Mouse (Mus musculus): ENCODE measurements around the gene Prl7c1. TPM values are rescaled to one million over a fixed set of nuclear protein-coding genes. Genes with fewer than 3 reads are reported as not detected.
"Not testable (repeated sequence)": the region's sequence is repeated elsewhere in the genome, so short reads cannot be mapped to it uniquely, and the experiment has no call there.

Gene Prl7c1
- not detected in 2 replicates for polyA plus RNA-seq (2014; fragmentation: Nextera tagmentation; extraction: Ambion mirVana)

DNA sequence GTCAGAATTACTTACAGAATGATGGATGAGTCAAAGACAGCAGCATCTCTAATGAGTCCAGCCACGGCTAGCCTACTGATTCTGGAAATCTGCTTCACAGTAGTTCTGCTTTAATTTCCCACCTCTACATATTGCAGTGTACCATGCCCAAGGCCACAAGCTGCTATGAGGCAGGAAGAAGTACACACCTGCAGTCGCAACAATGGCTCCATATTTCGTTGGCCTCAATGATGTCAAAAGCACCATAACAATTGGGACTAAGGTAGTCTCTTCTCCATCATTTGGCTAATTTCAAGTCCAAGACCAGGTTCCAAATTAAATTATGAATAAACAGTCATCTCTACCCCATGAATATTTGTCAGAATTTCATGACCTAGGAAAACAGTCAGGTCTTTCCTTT lies at the start of gene Prl7c1:
TSS of gene Prl7c1 (minus strand) at position 101 of the 400 bp plus-strand sequence.
- not testable (repeated sequence) for H3K4me1 ChIP-seq (replicated peaks; ENCODE audit: control insufficient read depth, insufficient read depth, low read length); H3K27me3 ChIP-seq (ENCODE audit: control insufficient read depth, insufficient read depth, low read length); DNase-seq (ENCODE audit: low spot score); H3K4me3 ChIP-seq (ENCODE audit: low read depth, low read length); H3K9ac ChIP-seq (ENCODE audit: low read depth, low read length); H3K36me3 ChIP-seq (ENCODE audit: control insufficient read depth, insufficient read depth, low read length); H3K9me3 ChIP-seq (ENCODE audit: control insufficient read depth, low read length); H3K27ac ChIP-seq (ENCODE audit: low read depth, low read length); ATAC-seq (ENCODE audit: low FRiP score); H3K4me2 ChIP-seq (replicated peaks; ENCODE audit: low read depth, low read length)
- 92% methylated on average over 2 of the region's 3 CpGs for WGBS

DNA sequence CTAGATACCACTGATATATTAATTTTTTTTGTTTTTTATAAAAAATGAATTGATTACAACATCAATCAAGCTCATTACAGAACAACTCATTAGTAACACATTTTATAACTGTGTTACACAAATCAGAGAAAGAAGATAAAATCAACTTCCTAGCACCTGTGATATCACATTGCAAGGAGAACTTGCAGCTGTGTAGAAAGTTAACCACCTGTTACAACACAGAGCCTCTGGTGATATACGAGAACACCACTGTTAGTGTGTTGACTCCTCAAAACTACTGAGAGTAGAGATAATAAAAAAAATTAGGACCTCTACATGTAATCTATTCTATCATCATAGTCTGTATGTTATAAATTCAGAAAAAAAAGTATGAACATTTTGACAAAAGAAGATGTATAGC lies 22.2 kb upstream of the Prl7c1 start:
- H3K27ac ChIP-seq (ENCODE audit: low read depth, low read length): no peak overlapping the region
- H3K9me3 ChIP-seq (ENCODE audit: control insufficient read depth, low read length): no peaks in the 10 kb centered on the region
- H3K9ac ChIP-seq (ENCODE audit: low read depth, low read length): no peak overlapping the region
- no peaks in the 10 kb centered on the region for H3K27me3 ChIP-seq (ENCODE audit: control insufficient read depth, insufficient read depth, low read length)
- H3K4me2 ChIP-seq (replicated peaks; ENCODE audit: low read depth, low read length): no peak overlapping the region
- H3K36me3 ChIP-seq (ENCODE audit: control insufficient read depth, insufficient read depth, low read length): no peaks in the 10 kb centered on the region
- DNase-seq (ENCODE audit: low spot score) (no peak), ATAC-seq (ENCODE audit: low FRiP score) (no peak)
- WGBS: 80% methylated on average over 1 of the region's 1 CpGs
- no peaks in the 10 kb centered on the region for H3K4me1 ChIP-seq (replicated peaks; ENCODE audit: control insufficient read depth, insufficient read depth, low read length)
- no peak overlapping the region for H3K4me3 ChIP-seq (ENCODE audit: low read depth, low read length)

DNA sequence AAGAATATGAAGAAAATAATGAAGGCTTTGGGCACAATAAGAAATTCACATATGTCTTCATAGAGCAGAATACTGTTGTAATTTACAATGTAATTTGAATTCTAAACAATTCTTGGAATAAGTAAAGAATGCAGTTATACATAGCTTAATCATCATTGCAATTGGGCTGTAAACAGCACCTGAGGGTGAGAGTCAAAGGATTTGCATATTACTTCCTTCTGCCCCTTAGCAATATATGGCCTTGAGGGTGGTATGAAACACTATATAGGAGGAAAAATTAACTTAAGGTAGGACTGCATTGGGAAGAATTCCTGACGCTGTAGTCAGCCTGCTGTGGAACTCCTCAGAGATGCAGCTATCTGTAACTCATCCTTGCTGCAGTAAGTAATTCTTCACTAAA lies 20.8 kb upstream of the Prl7c1 start, which contains the start of gene Prl2a1:
TSS of gene Prl2a1 (plus strand) at position 301 of the 400 bp plus-strand sequence.
- Histone ChIP-seq H3K4me1 (replicated peaks; ENCODE audit: control insufficient read depth, insufficient read depth, low read length) (no peaks in the 10 kb centered on the region), H3K27me3 (ENCODE audit: control insufficient read depth, insufficient read depth, low read length) (no peaks in the 10 kb centered on the region), H3K9ac (ENCODE audit: low read depth, low read length) (no peak within 1 kb of the TSS), H3K4me2 (replicated peaks; ENCODE audit: low read depth, low read length) (no peak within 1 kb of the TSS), H3K4me3 (ENCODE audit: low read depth, low read length) (no peak within 1 kb of the TSS), H3K27ac (ENCODE audit: low read depth, low read length) (no peak within 1 kb of the TSS), H3K9me3 (ENCODE audit: control insufficient read depth, low read length) (no peaks in the 10 kb centered on the region), H3K36me3 (ENCODE audit: control insufficient read depth, insufficient read depth, low read length) (no peaks in the 10 kb centered on the region)
- ATAC-seq (ENCODE audit: low FRiP score) (no peak), DNase-seq (ENCODE audit: low spot score) (no peak)
- 90% methylated on average over 1 of the region's 1 CpGs for WGBS

DNA sequence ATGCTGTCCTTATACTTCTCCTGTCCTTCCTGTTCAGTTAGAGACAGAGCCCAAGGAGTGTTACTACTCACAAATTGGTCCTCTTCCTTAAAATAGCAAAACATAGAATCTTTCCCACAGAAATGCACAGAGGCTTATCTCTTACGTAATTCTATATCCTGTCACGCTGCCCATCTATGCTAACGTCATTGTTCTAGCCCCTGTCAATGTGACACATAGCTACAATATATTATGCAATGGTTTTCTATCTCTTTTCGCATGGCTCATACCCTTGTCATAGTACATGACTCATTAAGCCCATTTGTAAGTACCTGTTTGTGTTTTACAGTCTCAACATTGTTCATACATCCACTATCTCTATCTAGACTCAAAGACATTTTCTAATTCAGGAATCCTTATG lies 18.7 kb upstream of the Prl7c1 start:
- no peak overlapping the region for H3K4me3 ChIP-seq (ENCODE audit: low read depth, low read length)
- no peaks in the 10 kb centered on the region for H3K9me3 ChIP-seq (ENCODE audit: control insufficient read depth, low read length)
- no peak overlapping the region for H3K9ac ChIP-seq (ENCODE audit: low read depth, low read length)
- no peaks in the 10 kb centered on the region for H3K4me1 ChIP-seq (replicated peaks; ENCODE audit: control insufficient read depth, insufficient read depth, low read length)
- no peaks in the 10 kb centered on the region for H3K36me3 ChIP-seq (ENCODE audit: control insufficient read depth, insufficient read depth, low read length)
- 82% methylated on average over 4 of the region's 4 CpGs for WGBS
- ATAC-seq (ENCODE audit: low FRiP score) (no peak), DNase-seq (ENCODE audit: low spot score) (no peak)
- H3K27me3 ChIP-seq (ENCODE audit: control insufficient read depth, insufficient read depth, low read length): no peaks in the 10 kb centered on the region
- H3K27ac ChIP-seq (ENCODE audit: low read depth, low read length): no peak overlapping the region
- H3K4me2 ChIP-seq (replicated peaks; ENCODE audit: low read depth, low read length): no peak overlapping the region

DNA sequence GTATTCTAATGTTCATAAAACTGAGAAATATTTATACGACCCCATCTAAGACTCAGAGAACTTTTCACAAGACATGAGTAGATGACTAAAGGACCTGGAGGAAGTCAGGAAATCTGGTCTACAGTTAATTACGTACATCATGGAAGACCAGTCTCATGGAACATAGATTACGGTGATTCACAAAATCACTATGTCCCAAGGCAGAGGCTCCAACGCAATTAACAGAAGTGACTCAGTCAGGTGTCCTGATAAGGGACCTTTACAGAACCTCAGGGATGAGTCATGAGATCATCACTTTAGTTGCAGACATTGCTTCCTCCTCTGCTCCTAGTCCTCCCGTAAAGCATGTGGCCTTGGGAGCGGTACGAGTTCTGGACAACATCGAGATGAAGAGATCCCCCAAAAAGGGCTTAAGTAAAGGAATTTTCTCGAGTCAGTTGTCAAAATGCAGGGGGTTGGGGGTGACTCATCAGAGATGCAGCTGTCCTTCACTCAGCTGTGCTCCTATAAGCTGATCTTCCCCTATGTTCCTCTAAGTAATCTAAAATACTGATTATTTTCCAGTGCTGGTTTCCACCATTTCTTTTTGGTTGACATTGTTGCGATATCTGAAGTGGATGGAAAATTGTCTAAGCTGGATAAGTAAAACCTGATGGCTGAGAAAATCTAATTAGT lies 46.0 kb downstream of the Prl7c1 start:
- H3K4me1 ChIP-seq (replicated peaks; ENCODE audit: control insufficient read depth, insufficient read depth, low read length): no peaks in the 10 kb centered on the region
- H3K27ac ChIP-seq (ENCODE audit: low read depth, low read length): no peak overlapping the region
- no peak overlapping the region for H3K4me3 ChIP-seq (ENCODE audit: low read depth, low read length)
- WGBS: 93% methylated on average over 10 of the region's 10 CpGs
- H3K9me3 ChIP-seq (ENCODE audit: control insufficient read depth, low read length): no peaks in the 10 kb centered on the region
- H3K9ac ChIP-seq (ENCODE audit: low read depth, low read length): no peak overlapping the region
- H3K27me3 ChIP-seq (ENCODE audit: control insufficient read depth, insufficient read depth, low read length): no peaks in the 10 kb centered on the region
- ATAC-seq (ENCODE audit: low FRiP score) (no peak), DNase-seq (ENCODE audit: low spot score) (no peak)
- H3K36me3 ChIP-seq (ENCODE audit: control insufficient read depth, insufficient read depth, low read length): no peaks in the 10 kb centered on the region
- no peak overlapping the region for H3K4me2 ChIP-seq (replicated peaks; ENCODE audit: low read depth, low read length)

DNA sequence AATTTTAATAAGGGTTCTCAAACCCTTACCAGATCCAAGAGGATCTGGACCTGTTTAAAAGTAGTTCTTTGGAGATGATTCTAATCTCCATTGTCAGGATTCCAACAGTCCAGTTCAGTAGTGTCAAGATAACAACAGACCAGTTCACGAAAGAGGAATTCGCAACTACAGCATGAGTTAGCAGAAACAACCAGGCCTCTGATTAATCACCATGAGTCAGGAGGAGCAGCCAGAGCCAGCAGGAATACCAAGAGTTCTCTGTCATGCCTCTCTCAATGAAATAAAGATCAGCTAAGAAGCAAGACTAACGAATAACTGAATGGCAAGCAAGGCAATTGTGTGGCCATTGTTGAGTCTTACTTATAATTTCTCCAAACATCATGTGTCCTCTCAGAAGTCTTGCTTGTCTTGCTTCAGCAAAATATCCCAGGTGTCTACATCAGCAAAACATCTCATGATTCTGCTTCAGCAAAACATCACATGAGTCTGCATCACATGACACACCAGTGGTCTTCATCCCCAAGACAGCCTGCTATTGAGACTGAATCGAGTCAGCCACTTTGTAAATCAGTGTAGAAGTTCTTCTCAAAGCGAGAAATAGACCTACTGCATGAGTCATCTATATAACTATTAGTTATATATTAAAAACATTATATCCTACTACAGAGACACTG lies 50.2 kb downstream of the Prl7c1 start:
- ATAC-seq (ENCODE audit: low FRiP score); H3K27me3 ChIP-seq (ENCODE audit: control insufficient read depth, insufficient read depth, low read length); H3K27ac ChIP-seq (ENCODE audit: low read depth, low read length); H3K4me3 ChIP-seq (ENCODE audit: low read depth, low read length); H3K4me2 ChIP-seq (replicated peaks; ENCODE audit: low read depth, low read length); H3K4me1 ChIP-seq (replicated peaks; ENCODE audit: control insufficient read depth, insufficient read depth, low read length); H3K9me3 ChIP-seq (ENCODE audit: control insufficient read depth, low read length); DNase-seq (ENCODE audit: low spot score); H3K9ac ChIP-seq (ENCODE audit: low read depth, low read length); H3K36me3 ChIP-seq (ENCODE audit: control insufficient read depth, insufficient read depth, low read length): not testable (repeated sequence)
- 83% methylated on average over 5 of the region's 5 CpGs for WGBS

DNA sequence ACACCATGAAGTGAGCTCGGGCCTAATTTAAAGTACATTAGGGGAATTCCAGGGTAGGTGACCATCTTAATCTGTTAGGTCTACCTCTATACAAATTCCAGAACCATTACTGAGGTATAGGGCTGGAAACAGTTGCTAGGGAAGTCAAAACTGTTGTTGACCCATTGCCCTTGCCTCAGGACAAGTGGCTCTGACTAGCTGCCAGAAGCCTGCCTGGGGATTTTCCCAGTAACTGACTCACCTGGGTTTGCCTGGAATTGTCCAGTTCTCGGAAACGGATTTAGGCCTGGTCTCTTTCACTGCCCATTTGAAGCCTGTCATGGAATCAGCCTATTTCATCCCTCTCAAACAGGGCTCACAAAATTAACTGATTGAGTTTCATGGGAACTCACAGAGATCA lies 55.5 kb downstream of the Prl7c1 start:
- H3K27me3 ChIP-seq (ENCODE audit: control insufficient read depth, insufficient read depth, low read length); H3K9ac ChIP-seq (ENCODE audit: low read depth, low read length); DNase-seq (ENCODE audit: low spot score); H3K27ac ChIP-seq (ENCODE audit: low read depth, low read length); H3K4me2 ChIP-seq (replicated peaks; ENCODE audit: low read depth, low read length); H3K9me3 ChIP-seq (ENCODE audit: control insufficient read depth, low read length); H3K4me1 ChIP-seq (replicated peaks; ENCODE audit: control insufficient read depth, insufficient read depth, low read length); ATAC-seq (ENCODE audit: low FRiP score); H3K4me3 ChIP-seq (ENCODE audit: low read depth, low read length); H3K36me3 ChIP-seq (ENCODE audit: control insufficient read depth, insufficient read depth, low read length): not testable (repeated sequence)
- 92% methylated on average over 3 of the region's 3 CpGs for WGBS
